Mouse (Mus musculus): Measurements from ENCODE around the gene Pkdcc. TPM values are rescaled to one million over a fixed set of nuclear protein-coding genes. Genes with fewer than 3 reads are reported as not detected.

The Pkdcc gene
- polyA plus RNA-seq, 1 experiment from 2014 or later: 10.7 TPM

- Histone ChIP-seq H3K27me3 (no peaks in the 10 kb centered on the region), H3K36me3 (no peaks in the 10 kb centered on the region), H3K4me1 (replicated peaks) (peaks cover 32% of the 10 kb centered on the region), H3K27ac (peak overlapping the region; percentile 93), H3K9me3 (replicated peaks) (no peaks in the 10 kb centered on the region), H3K9ac (peak overlapping the region; percentile 95; the same call in 1 of the 2 replicates), H3K4me2 (peak overlapping the region; percentile 95), H3K4me3 (peak overlapping the region; percentile 79)
- no peak for ATAC-seq (replicated peaks; ENCODE audit: insufficient number of reproducible peaks, insufficient read depth, low FRiP score, low read depth)
- 67% methylated on average over 9 of the region's 9 CpGs for WGBS
Observed at GRCm38 (mm10) chr17:83213228-83213915, 1.7 kb upstream of the Pkdcc start.

GRCm38 (mm10) chr17:83214161-83214592, 915 bp upstream of the Pkdcc start:
- no peaks in the 10 kb centered on the region for H3K36me3 ChIP-seq
- peak; percentile 9; the same call in 1 of the 2 replicates for ATAC-seq (replicated peaks; ENCODE audit: insufficient number of reproducible peaks, insufficient read depth, low FRiP score, low read depth)
- peak overlapping the region; percentile 95 for H3K4me2 ChIP-seq
- H3K4me1 ChIP-seq (replicated peaks): peaks cover 40% of the 10 kb centered on the region
- no peaks in the 10 kb centered on the region for H3K9me3 ChIP-seq (replicated peaks)
- peak overlapping the region; percentile 95 for H3K9ac ChIP-seq
- under 1% methylated on average over 16 of the region's 16 CpGs for WGBS
- peak overlapping the region; percentile 79 for H3K4me3 ChIP-seq
- H3K27me3 ChIP-seq: no peaks in the 10 kb centered on the region
- H3K27ac ChIP-seq: peak overlapping the region; percentile 93

- Histone ChIP-seq H3K9ac (peak overlapping the region; percentile 95), H3K4me3 (peak overlapping the region; percentile 79), H3K27me3 (no peaks in the 10 kb centered on the region), H3K27ac (peak overlapping the region; percentile 96), H3K36me3 (no peaks in the 10 kb centered on the region), H3K4me2 (peak overlapping the region; percentile 95), H3K4me1 (replicated peaks) (peaks cover 50% of the 10 kb centered on the region), H3K9me3 (replicated peaks) (no peaks in the 10 kb centered on the region)
- ATAC-seq (replicated peaks; ENCODE audit: insufficient number of reproducible peaks, insufficient read depth, low FRiP score, low read depth): peak; percentile 13
- WGBS: under 1% methylated on average over 80 of the region's 80 CpGs
Observed at GRCm38 (mm10) chr17:83215529-83216244, 595 bp downstream of the Pkdcc start.

GRCm38 (mm10) chr17:83216251-83216919, 1.3 kb downstream of the Pkdcc start:
- Histone ChIP-seq H3K4me1 (replicated peaks) (peaks cover 56% of the 10 kb centered on the region), H3K4me3 (peak overlapping the region; percentile 79), H3K4me2 (peak overlapping the region; percentile 95), H3K9me3 (replicated peaks) (no peaks in the 10 kb centered on the region), H3K27me3 (no peaks in the 10 kb centered on the region), H3K36me3 (no peaks in the 10 kb centered on the region), H3K27ac (peak overlapping the region; percentile 96), H3K9ac (peak overlapping the region; percentile 95)
- WGBS: 8% methylated on average over 7 of the region's 7 CpGs
- no peak for ATAC-seq (replicated peaks; ENCODE audit: insufficient number of reproducible peaks, insufficient read depth, low FRiP score, low read depth)

GRCm38 (mm10) chr17:83218189-83218588, 3.1 kb downstream of the Pkdcc start:
- peak overlapping the region; percentile 95 for H3K4me2 ChIP-seq

GRCm38 (mm10) chr17:83218722-83219121, 3.6 kb downstream of the Pkdcc start:
- Histone ChIP-seq H3K4me2 (peak overlapping the region; percentile 95), H3K27ac (peak overlapping the region; percentile 96), H3K9ac (peak overlapping the region; percentile 95), H3K4me1 (replicated peaks) (peaks cover 70% of the 10 kb centered on the region), H3K36me3 (peaks cover 21% of the 10 kb centered on the region; the same call in 1 of the 2 replicates), H3K4me3 (peak overlapping the region; percentile 79), H3K27me3 (no peaks in the 10 kb centered on the region), H3K9me3 (replicated peaks) (no peaks in the 10 kb centered on the region)
- ATAC-seq (replicated peaks; ENCODE audit: insufficient number of reproducible peaks, insufficient read depth, low FRiP score, low read depth): no peak
- WGBS: 47% methylated on average over 6 of the region's 6 CpGs

More at GRCm38 (mm10) chr17:83218189-83218588, 3.1 kb downstream of the Pkdcc start:
- WGBS: 25% methylated on average over 2 of the region's 2 CpGs
- H3K4me3 ChIP-seq: peak overlapping the region; percentile 79
- no peaks in the 10 kb centered on the region for H3K9me3 ChIP-seq (replicated peaks)
- ATAC-seq (replicated peaks; ENCODE audit: insufficient number of reproducible peaks, insufficient read depth, low FRiP score, low read depth): no peak
- H3K4me1 ChIP-seq (replicated peaks): peaks cover 73% of the 10 kb centered on the region
- H3K9ac ChIP-seq: peak overlapping the region; percentile 95
- no peaks in the 10 kb centered on the region for H3K27me3 ChIP-seq
- H3K36me3 ChIP-seq: peaks cover 16% of the 10 kb centered on the region; the same call in 1 of the 2 replicates
- peak overlapping the region; percentile 96 for H3K27ac ChIP-seq

GRCm38 (mm10) chr17:83219351-83220287, 4.5 kb downstream of the Pkdcc start:
- peak overlapping the region; percentile 79 for H3K4me3 ChIP-seq
- peak overlapping the region; percentile 95 for H3K9ac ChIP-seq
- peak overlapping the region; percentile 95 for H3K4me2 ChIP-seq
- H3K27ac ChIP-seq: peak overlapping the region; percentile 96
- no peaks in the 10 kb centered on the region for H3K9me3 ChIP-seq (replicated peaks)
- peaks cover 28% of the 10 kb centered on the region for H3K36me3 ChIP-seq
- 25% methylated on average over 14 of the region's 14 CpGs for WGBS
- H3K4me1 ChIP-seq (replicated peaks): peaks cover 70% of the 10 kb centered on the region
- no peaks in the 10 kb centered on the region for H3K27me3 ChIP-seq
- ATAC-seq (replicated peaks; ENCODE audit: insufficient number of reproducible peaks, insufficient read depth, low FRiP score, low read depth): no peak

GRCm38 (mm10) chr17:83220954-83221538, 6.0 kb downstream of the Pkdcc start:
- peak overlapping the region; percentile 12 for H3K4me3 ChIP-seq
- peak overlapping the region; percentile 18 for H3K9ac ChIP-seq
- H3K27me3 ChIP-seq: no peaks in the 10 kb centered on the region
- H3K27ac ChIP-seq: peak overlapping the region; percentile 96
- peaks cover 70% of the 10 kb centered on the region for H3K4me1 ChIP-seq (replicated peaks)
- H3K4me2 ChIP-seq: peak overlapping the region; percentile 95
- no peaks in the 10 kb centered on the region for H3K9me3 ChIP-seq (replicated peaks)
- peak; percentile 66; the same call in 1 of the 2 replicates for ATAC-seq (replicated peaks; ENCODE audit: insufficient number of reproducible peaks, insufficient read depth, low FRiP score, low read depth)
- peaks cover 40% of the 10 kb centered on the region for H3K36me3 ChIP-seq
- 40% methylated on average over 18 of the region's 18 CpGs for WGBS

GRCm38 (mm10) chr17:83221611-83222500, 6.8 kb downstream of the Pkdcc start:
- 69% methylated on average over 13 of the region's 13 CpGs for WGBS
- peaks cover 69% of the 10 kb centered on the region for H3K4me1 ChIP-seq (replicated peaks)
- H3K27me3 ChIP-seq: no peaks in the 10 kb centered on the region
- no peak overlapping the region for H3K4me3 ChIP-seq
- peak overlapping the region; percentile 96 for H3K27ac ChIP-seq
- no peak; the same call in 1 of the 2 replicates for ATAC-seq (replicated peaks; ENCODE audit: insufficient number of reproducible peaks, insufficient read depth, low FRiP score, low read depth)
- no peak overlapping the region for H3K4me2 ChIP-seq
- H3K9ac ChIP-seq: peak overlapping the region; percentile 18; the same call in 1 of the 2 replicates
- H3K36me3 ChIP-seq: peaks cover 40% of the 10 kb centered on the region
- no peaks in the 10 kb centered on the region for H3K9me3 ChIP-seq (replicated peaks)
